Mouse (Mus musculus) megakaryocyte, embryonic 14.5 days (primary cell): Measurements from ENCODE around the gene Enpp3.

ENCODE experiments used
- FLI1 ChIP-seq: IDR thresholded peaks from 2 replicates; pipeline ENCODE4 v1.6.1; 2012; ENCODE audit warnings: low read length, inconsistent platforms, mixed read lengths
- GATA1 ChIP-seq: IDR thresholded peaks from 3 replicates; pipeline ENCODE4 v1.6.1; 2012; ENCODE audit warnings: mixed read lengths, low read length, inconsistent platforms, borderline replicate concordance

DNA sequence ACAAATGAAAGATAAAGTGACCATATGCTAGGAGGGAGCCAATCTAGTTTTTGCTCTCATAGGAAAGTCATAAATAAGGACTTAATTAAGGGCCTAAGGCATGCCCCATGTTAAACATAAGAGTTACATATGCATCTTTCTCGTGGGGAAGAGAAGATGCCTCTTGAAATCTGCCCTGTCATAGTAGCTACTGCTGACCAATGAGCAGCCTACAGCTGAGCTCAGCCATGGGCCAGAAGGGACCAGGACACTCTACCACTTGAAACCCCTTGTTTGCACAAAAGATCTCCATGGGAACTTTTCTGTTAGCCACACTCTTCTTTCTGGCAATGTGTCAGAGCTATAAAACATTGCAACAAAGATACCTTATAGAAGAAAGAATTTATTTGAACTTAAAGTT, 19.4 kb downstream of the Enpp3 start:
- TF ChIP-seq GATA1, result no peak
- TF ChIP-seq FLI1, result no peak
